Mouse (Mus musculus) midbrain, embryonic 14.5 days (tissue): ENCODE results near the gene Plekhm3. TPM values are rescaled to one million over a fixed set of nuclear protein-coding genes. Genes with fewer than 3 reads are reported as not detected.

Source experiments
- ATAC-seq: fragments of 200-750 bp; cut with Nextera tagmentation; 2 replicates; pipeline ENCODE4 v1.8.0; 2017; ENCODE audit warnings: moderate number of reproducible peaks, moderate library complexity; ENCODE audit not compliant: low FRiP score, low TSS enrichment
- DNase-seq: peaks from one replicate; pipeline ENCODE4 v3.0.0-alpha.2; 2015
- H3K27ac ChIP-seq: fragments of 300-500 bp; sonication (generic); replicated peaks from 2 replicates; pipeline ENCODE4 v1.5.1; 2014; ENCODE audit warnings: mild to moderate bottlenecking, low read depth, low read length, moderate library complexity
- H3K27me3 ChIP-seq: fragments of 300-500 bp; sonication (generic); 2 replicates; pipeline ENCODE4 v1.6.1; 2014; ENCODE audit warnings: low read length, control low read depth, mixed read lengths; ENCODE audit not compliant: control insufficient read depth, insufficient read depth
- H3K36me3 ChIP-seq: fragments of 300-500 bp; sonication (generic); 2 replicates; pipeline ENCODE4 v1.6.1; 2014; ENCODE audit warnings: low read length, control low read depth; ENCODE audit not compliant: control insufficient read depth, insufficient read depth
- H3K4me1 ChIP-seq: fragments of 300-500 bp; sonication (generic); 2 replicates; pipeline ENCODE4 v1.6.1; 2014; ENCODE audit warnings: mild to moderate bottlenecking, antibody characterized with exemption, low read length, control low read depth; ENCODE audit not compliant: control insufficient read depth, insufficient read depth
- H3K4me2 ChIP-seq: fragments of 300-500 bp; sonication (generic); 2 replicates; pipeline ENCODE4 v1.6.1; 2014; ENCODE audit warnings: mild to moderate bottlenecking, low read length, moderate library complexity
- H3K4me3 ChIP-seq: fragments of 300-500 bp; sonication (generic); replicated peaks from 2 replicates; pipeline ENCODE4 v1.5.1; 2014; ENCODE audit warnings: low read depth, low read length
- H3K9ac ChIP-seq: fragments of 300-500 bp; sonication (generic); replicated peaks from 2 replicates; pipeline ENCODE4 v1.6.1; 2014; ENCODE audit warnings: mild to moderate bottlenecking, low read length, moderate library complexity
- H3K9me3 ChIP-seq: fragments of 300-500 bp; sonication (generic); 2 replicates; pipeline ENCODE4 v1.6.1; 2016; ENCODE audit warnings: low read length, control low read depth, mixed read lengths; ENCODE audit not compliant: control insufficient read depth
- WGBS: fragments of 180-500 bp; shearing (Covaris S2); extraction: QIAGEN DNeasy Blood & Tissue Kit; methylation state at CpG from one replicate; pipeline ENCODE4 v1.1.7; 2014; 5-methylcytosine and 5-hydroxymethylcytosine counted together
- polyA plus RNA-seq: library from polyadenylated mRNA; unstranded; fragments of >200 nt; fragmentation: Nextera tagmentation; extraction: Ambion mirVana; gene quantifications from 2 replicates; pipeline ENCODE4 v1.2.1, GENCODE M21; 2014

Gene Plekhm3
- polyA plus RNA-seq, 1 experiment from 2014 or later: 11.7 TPM

DNA sequence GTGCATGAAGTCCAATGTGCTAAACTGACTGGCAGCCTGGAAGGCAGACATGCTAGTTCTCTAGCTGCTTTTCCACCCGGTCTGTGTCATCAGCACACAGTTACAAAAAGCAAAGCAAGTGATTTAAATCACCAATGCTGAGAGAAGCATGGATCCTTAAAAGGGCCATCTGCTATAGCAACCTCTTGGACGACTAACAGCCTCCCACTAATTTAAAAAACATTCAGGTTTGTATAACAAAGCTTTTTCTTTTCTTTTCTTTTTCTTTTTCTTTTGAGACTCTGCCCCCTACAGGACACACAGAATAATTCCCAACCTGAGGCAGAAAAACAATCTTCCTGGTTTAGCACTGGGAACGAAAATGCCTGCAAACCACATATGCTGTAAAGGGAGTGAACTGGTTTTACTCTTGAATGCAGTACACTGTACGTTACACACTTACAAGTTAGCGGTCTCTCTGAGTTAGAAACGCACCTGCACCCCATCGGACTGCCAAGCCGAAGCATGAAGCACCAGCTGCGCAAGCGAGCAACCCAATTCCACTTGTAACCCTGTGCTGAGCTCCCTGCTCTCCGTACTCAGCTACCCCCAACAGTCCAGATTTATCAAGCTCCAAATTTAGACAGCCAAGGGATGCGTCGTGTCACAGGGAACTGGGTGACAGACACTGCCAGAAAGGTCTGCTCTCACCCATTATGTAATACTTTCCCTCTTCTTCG is 37.7 kb downstream of the Plekhm3 start:
- ATAC-seq (no peak), DNase-seq (peak; percentile 75)
- 49% methylated on average over 14 of the region's 14 CpGs for WGBS
- peaks cover 15% of the 10 kb centered on the region for H3K36me3 ChIP-seq
- no peaks in the 10 kb centered on the region for H3K9me3 ChIP-seq
- H3K4me2 ChIP-seq: no peak overlapping the region
- H3K4me1 ChIP-seq: peaks cover 13% of the 10 kb centered on the region; the same call in 1 of the 2 replicates
- H3K4me3 ChIP-seq: no peak overlapping the region
- no peaks in the 10 kb centered on the region for H3K27me3 ChIP-seq
- H3K9ac ChIP-seq: no peak overlapping the region
- H3K27ac ChIP-seq: no peak overlapping the region

DNA sequence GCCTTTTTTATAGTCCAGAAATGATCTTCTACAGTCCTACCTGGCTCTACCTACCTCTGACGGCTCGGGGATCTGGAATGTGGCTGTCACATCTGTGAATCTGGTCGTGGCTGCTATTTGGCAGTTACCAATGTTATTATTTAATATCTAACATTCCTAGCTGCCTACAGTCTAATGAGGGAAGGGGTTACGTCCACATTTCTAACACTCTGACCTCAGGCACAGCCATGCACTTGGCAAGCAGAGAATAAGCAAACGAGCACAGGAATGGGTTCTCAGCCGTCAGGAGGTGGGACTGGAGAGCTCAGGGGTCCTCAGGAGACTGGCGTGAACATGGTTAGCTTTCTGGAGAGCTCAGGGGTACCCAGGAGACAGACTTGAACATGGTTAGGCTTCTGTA is 38.7 kb downstream of the Plekhm3 start:
- Histone ChIP-seq H3K9me3 (no peaks in the 10 kb centered on the region), H3K4me3 (no peak overlapping the region), H3K9ac (no peak overlapping the region), H3K4me1 (peaks cover 13% of the 10 kb centered on the region; the same call in 1 of the 2 replicates), H3K27me3 (no peaks in the 10 kb centered on the region), H3K36me3 (peaks cover 15% of the 10 kb centered on the region), H3K27ac (no peak overlapping the region), H3K4me2 (no peak overlapping the region)
- DNase-seq: no peak
- no peak for ATAC-seq
- 75% methylated on average over 7 of the region's 7 CpGs for WGBS

DNA sequence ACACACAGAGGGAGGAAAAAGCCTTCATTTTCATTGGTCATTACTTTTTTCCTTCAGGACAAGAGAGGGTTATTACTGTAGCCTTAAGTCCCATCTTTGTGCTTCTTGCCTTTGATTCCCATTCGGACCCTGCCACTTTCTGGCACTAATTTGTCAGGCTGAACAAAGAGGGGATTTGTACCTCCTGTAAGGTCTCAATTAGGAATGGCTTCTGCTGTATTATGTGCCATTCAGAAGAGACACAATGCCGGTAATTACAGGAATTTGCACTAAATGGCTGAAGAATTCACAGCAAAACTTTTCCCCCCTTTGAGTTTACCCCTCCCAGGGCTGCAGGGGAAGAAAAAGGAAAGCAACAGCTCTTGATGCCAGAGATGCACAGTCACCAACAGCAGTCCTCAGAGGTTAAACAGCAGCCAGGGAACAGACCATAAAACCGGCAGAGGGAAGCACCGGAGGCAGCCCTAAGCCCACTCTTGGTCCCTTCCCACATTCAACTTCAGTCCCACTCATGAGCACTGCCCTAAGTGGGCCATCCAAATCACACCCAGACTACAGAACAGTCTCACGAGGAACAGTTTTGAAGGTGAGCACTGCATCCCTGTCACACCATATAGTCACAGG is 39.6 kb downstream of the Plekhm3 start:
- H3K4me2 ChIP-seq: no peak overlapping the region
- peak; percentile 50 for DNase-seq

DNA sequence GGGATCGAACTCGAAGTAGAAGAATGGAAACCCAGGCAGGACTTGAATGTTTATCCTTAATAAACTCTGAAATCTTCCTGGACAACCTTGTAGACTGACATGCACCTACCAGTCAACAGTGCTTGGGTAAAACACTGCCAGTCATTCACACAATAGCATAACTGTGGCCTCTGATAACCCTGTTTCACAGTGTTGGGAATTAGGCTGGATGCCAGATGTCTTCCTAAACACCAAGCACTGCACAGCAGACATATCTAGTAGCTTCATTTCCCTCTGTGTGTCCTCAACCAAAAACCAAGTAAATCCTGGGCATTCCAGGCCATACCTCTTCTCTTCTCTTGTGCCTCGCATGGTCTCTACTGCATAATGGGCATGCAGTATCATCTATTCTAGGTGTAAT is 42.3 kb downstream of the Plekhm3 start:
- Histone ChIP-seq H3K27me3 (no peaks in the 10 kb centered on the region), H3K4me3 (no peak overlapping the region), H3K9me3 (no peaks in the 10 kb centered on the region), H3K27ac (no peak overlapping the region), H3K4me2 (no peak overlapping the region), H3K36me3 (no peaks in the 10 kb centered on the region), H3K4me1 (peaks cover 13% of the 10 kb centered on the region; the same call in 1 of the 2 replicates), H3K9ac (no peak overlapping the region)
- DNase-seq (no peak), ATAC-seq (no peak)
- WGBS: 89% methylated on average over 3 of the region's 3 CpGs

More for the DNA sequence above, 39.6 kb downstream of the Plekhm3 start:
- ATAC-seq: peak; percentile 34; the same call in 1 of the 2 replicates
- H3K27me3 ChIP-seq: no peaks in the 10 kb centered on the region
- no peak overlapping the region for H3K9ac ChIP-seq
- peaks cover 12% of the 10 kb centered on the region for H3K36me3 ChIP-seq
- H3K27ac ChIP-seq: no peak overlapping the region
- H3K4me3 ChIP-seq: no peak overlapping the region
- peaks cover 13% of the 10 kb centered on the region; the same call in 1 of the 2 replicates for H3K4me1 ChIP-seq
- 9% methylated on average over 5 of the region's 5 CpGs for WGBS
- no peaks in the 10 kb centered on the region for H3K9me3 ChIP-seq

DNA sequence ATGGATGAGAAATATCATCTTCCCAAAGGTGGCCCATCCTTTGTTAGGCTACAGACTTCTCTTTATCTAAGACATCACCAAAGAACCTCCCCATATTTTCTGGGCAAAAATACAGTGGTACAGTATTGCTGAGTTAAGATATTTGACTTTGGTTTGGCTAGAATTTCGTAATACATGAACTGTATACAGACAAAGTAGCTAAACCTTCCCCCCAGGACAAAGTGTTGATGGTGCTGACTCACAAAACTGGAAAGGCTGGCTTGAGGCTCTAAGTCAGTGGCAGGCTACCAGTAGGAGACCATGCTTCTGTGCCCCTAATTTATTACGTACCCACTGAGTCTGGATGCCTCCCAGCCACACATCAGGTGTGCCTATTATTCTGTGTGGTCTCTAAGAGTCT is 48.9 kb downstream of the Plekhm3 start:
- DNase-seq (no peak), ATAC-seq (no peak)
- WGBS: 85% methylated on average over 2 of the region's 2 CpGs
- H3K27me3 ChIP-seq: no peaks in the 10 kb centered on the region
- H3K4me3 ChIP-seq: no peak overlapping the region
- H3K9ac ChIP-seq: no peak overlapping the region
- no peak overlapping the region for H3K27ac ChIP-seq
- no peak overlapping the region for H3K4me2 ChIP-seq
- H3K4me1 ChIP-seq: no peaks in the 10 kb centered on the region
- H3K9me3 ChIP-seq: no peaks in the 10 kb centered on the region
- no peaks in the 10 kb centered on the region for H3K36me3 ChIP-seq

DNA sequence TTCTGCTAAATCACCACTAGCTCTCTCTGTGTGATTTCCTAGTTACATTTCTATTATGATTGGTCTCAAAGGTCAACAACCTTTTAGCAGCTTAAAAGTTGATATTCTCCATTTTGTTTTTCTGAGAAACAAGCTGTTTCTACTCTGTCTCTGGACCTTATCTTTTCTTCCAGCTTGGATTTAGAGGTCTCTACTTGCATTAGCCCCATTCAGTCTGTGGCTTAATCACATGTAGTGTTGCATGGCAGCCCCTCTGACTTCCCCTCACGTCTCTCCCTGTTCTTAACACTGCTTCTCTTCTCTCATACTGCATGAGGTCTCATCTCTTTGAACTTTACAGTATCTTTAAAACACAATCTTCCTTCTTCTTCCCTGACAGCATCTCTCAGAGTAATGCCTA is 50.4 kb downstream of the Plekhm3 start:
- no peaks in the 10 kb centered on the region for H3K36me3 ChIP-seq
- no peak overlapping the region for H3K27ac ChIP-seq
- H3K9ac ChIP-seq: no peak overlapping the region
- no peak for ATAC-seq
- H3K27me3 ChIP-seq: no peaks in the 10 kb centered on the region
- no peak overlapping the region for H3K4me2 ChIP-seq
- 73% methylated on average over 1 of the region's 1 CpGs for WGBS
- H3K4me1 ChIP-seq: no peaks in the 10 kb centered on the region
- no peak overlapping the region for H3K4me3 ChIP-seq
- no peak for DNase-seq
- H3K9me3 ChIP-seq: no peaks in the 10 kb centered on the region

DNA sequence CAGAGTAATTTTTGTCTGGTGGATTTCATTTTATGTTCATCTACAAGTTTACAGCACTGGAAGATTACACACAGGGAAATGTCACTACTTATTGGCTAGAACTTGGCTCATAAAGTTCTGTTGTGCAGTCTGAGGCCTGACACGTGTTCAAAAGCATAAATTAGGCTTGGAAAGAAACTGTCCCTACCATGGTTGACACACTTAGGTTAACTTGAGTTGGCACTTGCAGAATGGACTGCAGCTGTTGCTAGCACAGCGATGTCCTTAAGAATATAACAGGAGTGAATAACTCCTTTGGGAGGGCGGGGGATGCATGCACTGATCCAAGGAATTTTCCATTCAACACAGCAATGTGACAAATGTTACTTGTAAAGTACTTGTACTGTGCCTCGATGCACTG is 53.2 kb downstream of the Plekhm3 start:
- no peak for DNase-seq
- no peak overlapping the region for H3K27ac ChIP-seq
- H3K4me1 ChIP-seq: no peaks in the 10 kb centered on the region
- no peaks in the 10 kb centered on the region for H3K9me3 ChIP-seq
- H3K4me2 ChIP-seq: no peak overlapping the region
- ATAC-seq: no peak
- H3K36me3 ChIP-seq: no peaks in the 10 kb centered on the region
- no peak overlapping the region for H3K4me3 ChIP-seq
- no peaks in the 10 kb centered on the region for H3K27me3 ChIP-seq
- 64% methylated on average over 4 of the region's 4 CpGs for WGBS
- H3K9ac ChIP-seq: no peak overlapping the region

DNA sequence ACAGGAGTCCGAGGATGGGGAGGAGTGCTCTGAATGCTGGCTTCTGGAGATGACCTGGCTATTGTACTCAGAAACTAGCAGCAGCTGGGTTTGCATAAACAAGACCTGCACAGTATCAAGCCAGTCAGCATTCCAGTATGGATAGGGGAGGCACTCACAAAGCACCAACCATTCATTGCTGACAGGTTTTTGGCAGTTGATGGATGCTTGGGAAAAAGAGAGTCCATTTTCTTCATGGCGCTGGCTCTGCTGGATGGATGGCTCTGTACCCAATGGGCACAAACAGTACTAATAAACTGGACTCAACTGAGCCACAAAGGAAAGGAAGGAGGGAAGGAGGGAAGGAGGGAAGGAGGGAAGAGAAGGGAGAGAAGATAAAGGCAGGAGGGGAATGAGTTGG is 53.8 kb downstream of the Plekhm3 start:
- Histone ChIP-seq H3K4me2 (no peak overlapping the region), H3K4me1 (no peaks in the 10 kb centered on the region), H3K27ac (no peak overlapping the region), H3K36me3 (no peaks in the 10 kb centered on the region), H3K4me3 (no peak overlapping the region), H3K9ac (no peak overlapping the region), H3K27me3 (no peaks in the 10 kb centered on the region), H3K9me3 (no peaks in the 10 kb centered on the region)
- no peak for ATAC-seq
- WGBS: 79% methylated on average over 2 of the region's 2 CpGs
- DNase-seq: no peak

DNA sequence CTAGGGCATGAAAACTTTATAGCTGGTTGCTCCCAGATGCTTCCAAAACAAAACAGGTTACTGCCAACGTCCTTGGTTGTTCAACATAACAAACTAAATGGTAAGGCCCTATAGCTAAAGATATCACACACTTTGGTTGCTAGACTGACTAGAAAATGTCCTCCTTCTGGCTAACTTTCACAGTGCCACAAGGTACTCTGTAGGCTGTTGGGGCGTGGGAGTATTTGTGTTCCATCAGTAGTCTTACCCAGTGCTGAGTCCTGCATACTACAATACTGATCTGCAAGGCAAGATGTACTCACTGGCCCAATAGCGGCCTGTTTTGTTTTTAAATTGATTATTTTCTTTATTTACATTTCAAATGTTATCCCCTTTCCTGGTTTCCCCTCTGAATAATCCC is 56.9 kb downstream of the Plekhm3 start:
- Histone ChIP-seq H3K36me3 (no peaks in the 10 kb centered on the region), H3K4me1 (no peaks in the 10 kb centered on the region), H3K4me2 (no peak overlapping the region), H3K27me3 (no peaks in the 10 kb centered on the region), H3K27ac (no peak overlapping the region), H3K9ac (no peak overlapping the region), H3K4me3 (no peak overlapping the region), H3K9me3 (no peaks in the 10 kb centered on the region)
- 92% methylated on average over 3 of the region's 3 CpGs for WGBS
- no peak for ATAC-seq
- no peak for DNase-seq
